Mouse (Mus musculus): ENCODE measurements around the gene Amd1. TPM values are rescaled to one million over a fixed set of nuclear protein-coding genes. Genes with fewer than 3 reads are reported as not detected.

Amd1 gene
- total RNA-seq, 1 experiment, result 126 TPM

DNA sequence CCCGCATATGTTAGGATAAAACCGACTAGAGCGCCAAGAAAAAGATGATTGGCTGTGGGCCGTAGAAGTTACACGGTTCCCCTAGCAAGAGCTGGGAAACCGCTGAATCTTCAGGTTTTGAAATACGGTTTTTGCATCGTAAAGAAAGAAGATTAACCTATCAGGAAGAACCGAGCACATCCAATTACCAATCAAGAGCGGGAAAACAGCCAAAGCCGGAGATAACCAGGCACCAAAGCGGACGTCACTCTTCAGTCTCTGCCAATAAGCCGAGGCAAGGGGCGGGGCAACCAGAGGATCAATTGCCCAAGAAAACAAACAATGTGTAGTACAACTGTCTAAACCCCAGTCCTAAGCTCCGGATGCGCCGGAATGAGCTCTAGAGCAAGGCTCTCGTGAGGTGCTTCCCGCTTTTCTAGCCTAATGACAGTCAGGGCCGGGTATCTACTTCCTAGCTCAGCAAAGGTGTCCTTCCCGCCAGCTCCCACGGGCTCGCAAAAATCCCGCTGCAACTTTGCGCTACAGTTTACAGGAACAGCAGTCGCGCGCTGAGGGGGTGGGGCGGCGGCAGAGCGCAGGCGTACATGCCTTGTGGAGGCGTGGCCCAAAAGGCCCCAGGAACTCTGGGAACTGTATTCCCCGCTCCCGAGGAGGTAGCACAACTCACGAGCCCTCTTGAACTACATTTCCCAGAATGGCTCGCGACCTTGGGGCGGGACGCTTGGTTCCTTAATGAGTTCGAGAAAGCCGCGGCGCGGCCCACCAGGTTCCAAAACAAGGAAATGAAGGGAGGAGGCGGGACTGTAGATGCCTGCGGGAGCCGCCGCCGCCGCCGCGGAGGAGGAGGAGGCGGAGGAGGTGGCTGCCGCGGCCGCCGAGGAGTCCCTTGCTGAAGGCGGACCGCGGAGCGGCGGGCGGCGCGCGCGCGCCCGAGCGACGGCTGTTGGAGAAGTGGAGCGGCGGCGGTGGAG lies 46.9 kb upstream of the Amd1 start:
- H3K9ac ChIP-seq (ENCODE audit: insufficient read depth, low read depth, low read length, poor library complexity, severe bottlenecking), result peak overlapping the region; percentile 89
- no peaks in the 10 kb centered on the region for H3K9me3 ChIP-seq (ENCODE audit: control insufficient read depth, insufficient read depth, low read depth, low read length)
- TF ChIP-seq CHD2 (IDR thresholded peaks at IDR 0.05; ENCODE audit: low read depth, low read length) (peak; percentile 82), ZNF384 (IDR thresholded peaks at IDR 0.05; ENCODE audit: low read depth, low read length) (no peak), HCFC1 (IDR thresholded peaks at IDR 0.05; ENCODE audit: borderline replicate concordance, insufficient read depth, low read length) (peak; percentile 94), ZC3H11A (IDR thresholded peaks at IDR 0.05; ENCODE audit: borderline replicate concordance, low read depth, low read length) (no peak), MAFK (IDR thresholded peaks at IDR 0.05; ENCODE audit: insufficient read depth, low read depth, low read length) (peak; percentile 87)
- in situ Hi-C loops (cut with MboI; ENCODE audit: low sequenced_read_pairs in 2 of 2, unreplicated experiment in 2 of 2), result no loop called here
- DNase-seq (ENCODE audit: low read depth, low spot score), result peak; percentile 99
- peaks cover 0 to under 1% of the 10 kb centered on the region in 2 experiments; a peak in 1 of 4 replicates for H3K4me1 ChIP-seq (ENCODE audit: control insufficient read depth in 2 of 2, insufficient read depth in 2 of 2, low read length in 2 of 2, poor library complexity in 1 of 2)
- H3K36me3 ChIP-seq (ENCODE audit: control insufficient read depth, insufficient read depth, low read length, poor library complexity, severe bottlenecking), result no peaks in the 10 kb centered on the region
- H3K4me3 ChIP-seq (ENCODE audit: insufficient read depth in 1 of 2, low read depth in 1 of 2, low read length in 2 of 2, poor library complexity in 1 of 2, severe bottlenecking in 1 of 2), result peak overlapping the region; percentile 94 to 97
- H3K27ac ChIP-seq (ENCODE audit: insufficient read depth, low read depth, low read length, poor library complexity, severe bottlenecking), result peak overlapping the region; percentile 95

GRCm38 (mm10) chr10:40347461-40347954 lies 45.5 kb upstream of the Amd1 start:
- in situ Hi-C loops (cut with MboI; ENCODE audit: low sequenced_read_pairs in 2 of 2, unreplicated experiment in 2 of 2), result no loop called here
- Histone ChIP-seq H3K9ac (ENCODE audit: insufficient read depth, low read depth, low read length, poor library complexity, severe bottlenecking) (no peak overlapping the region), H3K4me1 (ENCODE audit: control insufficient read depth in 2 of 2, insufficient read depth in 2 of 2, low read length in 2 of 2, poor library complexity in 1 of 2) (peaks cover 0 to 3% of the 10 kb centered on the region in 2 experiments; a peak in 1 of 4 replicates), H3K9me3 (ENCODE audit: control insufficient read depth, insufficient read depth, low read depth, low read length) (no peaks in the 10 kb centered on the region), H3K4me3 (ENCODE audit: insufficient read depth in 1 of 2, low read depth in 1 of 2, low read length in 2 of 2, poor library complexity in 1 of 2, severe bottlenecking in 1 of 2) (peak overlapping the region in 1 of 2 experiments; percentile 97; a peak in 2 of 4 replicates), H3K36me3 (ENCODE audit: control insufficient read depth, insufficient read depth, low read length, poor library complexity, severe bottlenecking) (no peaks in the 10 kb centered on the region), H3K27ac (ENCODE audit: insufficient read depth, low read depth, low read length, poor library complexity, severe bottlenecking) (no peak overlapping the region)
- TF ChIP-seq ZNF384 (IDR thresholded peaks at IDR 0.05; ENCODE audit: low read depth, low read length), result no peak
- TF ChIP-seq CHD2 (IDR thresholded peaks at IDR 0.05; ENCODE audit: low read depth, low read length), result no peak
- no peak for TF ChIP-seq HCFC1 (IDR thresholded peaks at IDR 0.05; ENCODE audit: borderline replicate concordance, insufficient read depth, low read length)
- no peak for TF ChIP-seq MAFK (IDR thresholded peaks at IDR 0.05; ENCODE audit: insufficient read depth, low read depth, low read length)
- TF ChIP-seq ZC3H11A (IDR thresholded peaks at IDR 0.05; ENCODE audit: borderline replicate concordance, low read depth, low read length), result no peak
- no peak for DNase-seq (ENCODE audit: low read depth, low spot score)

- TF ChIP-seq CHD2 (IDR thresholded peaks at IDR 0.05; ENCODE audit: low read depth, low read length), result no peak
- TF ChIP-seq ZNF384 (IDR thresholded peaks at IDR 0.05; ENCODE audit: low read depth, low read length), result 0 out of 2 replicates have a peak, but pooled peaks have one; percentile 18
- Histone ChIP-seq H3K9ac (ENCODE audit: insufficient read depth, low read depth, low read length, poor library complexity, severe bottlenecking) (no peak overlapping the region), H3K4me3 (ENCODE audit: insufficient read depth in 1 of 2, low read depth in 1 of 2, low read length in 2 of 2, poor library complexity in 1 of 2, severe bottlenecking in 1 of 2) (no peak overlapping the region), H3K4me1 (ENCODE audit: control insufficient read depth in 2 of 2, insufficient read depth in 2 of 2, low read length in 2 of 2, poor library complexity in 1 of 2) (peaks cover 0 to 3% of the 10 kb centered on the region in 2 experiments; a peak in 1 of 4 replicates), H3K27ac (ENCODE audit: insufficient read depth, low read depth, low read length, poor library complexity, severe bottlenecking) (no peak overlapping the region), H3K9me3 (ENCODE audit: control insufficient read depth, insufficient read depth, low read depth, low read length) (no peaks in the 10 kb centered on the region), H3K36me3 (ENCODE audit: control insufficient read depth, insufficient read depth, low read length, poor library complexity, severe bottlenecking) (no peaks in the 10 kb centered on the region)
- no peak for DNase-seq (ENCODE audit: low read depth, low spot score)
- in situ Hi-C loops (cut with MboI; ENCODE audit: low sequenced_read_pairs in 2 of 2, unreplicated experiment in 2 of 2), result no loop called here
Measured at GRCm38 (mm10) chr10:40346776-40347403, 44.9 kb upstream of the Amd1 start.

- no peak for TF ChIP-seq ZNF384 (IDR thresholded peaks at IDR 0.05; ENCODE audit: low read depth, low read length)
- no peak for TF ChIP-seq ZC3H11A (IDR thresholded peaks at IDR 0.05; ENCODE audit: borderline replicate concordance, low read depth, low read length)
- TF ChIP-seq MAFK (IDR thresholded peaks at IDR 0.05; ENCODE audit: insufficient read depth, low read depth, low read length), result no peak
- TF ChIP-seq CHD2 (IDR thresholded peaks at IDR 0.05; ENCODE audit: low read depth, low read length), result no peak
- no peak for TF ChIP-seq HCFC1 (IDR thresholded peaks at IDR 0.05; ENCODE audit: borderline replicate concordance, insufficient read depth, low read length)
- DNase-seq (ENCODE audit: low read depth, low spot score), result no peak
- Histone ChIP-seq H3K9me3 (ENCODE audit: control insufficient read depth, insufficient read depth, low read depth, low read length) (no peaks in the 10 kb centered on the region), H3K27ac (ENCODE audit: insufficient read depth, low read depth, low read length, poor library complexity, severe bottlenecking) (no peak overlapping the region), H3K36me3 (ENCODE audit: control insufficient read depth, insufficient read depth, low read length, poor library complexity, severe bottlenecking) (no peaks in the 10 kb centered on the region), H3K9ac (ENCODE audit: insufficient read depth, low read depth, low read length, poor library complexity, severe bottlenecking) (no peak overlapping the region), H3K4me1 (ENCODE audit: control insufficient read depth in 2 of 2, insufficient read depth in 2 of 2, low read length in 2 of 2, poor library complexity in 1 of 2) (0 out of 4 replicates have a peak, but pooled peaks cover 0 to 3% of the 10 kb centered on the region in 2 experiments), H3K4me3 (ENCODE audit: insufficient read depth in 1 of 2, low read depth in 1 of 2, low read length in 2 of 2, poor library complexity in 1 of 2, severe bottlenecking in 1 of 2) (no peak overlapping the region)
- in situ Hi-C loops (cut with MboI; ENCODE audit: low sequenced_read_pairs in 2 of 2, unreplicated experiment in 2 of 2), result no loop called here
Measured at GRCm38 (mm10) chr10:40342036-40342435, 40.0 kb upstream of the Amd1 start.

Measured in ES-E14 (cell line).